Mouse (Mus musculus) kidney, adult 8-10 months (tissue): ENCODE results near the gene Lrit2.

Experiments
- DNase-seq, 2 experiments: peaks; one replicate each; pipeline ENCODE4 v3.0.0; 2022

Gene Lrit2

DNA sequence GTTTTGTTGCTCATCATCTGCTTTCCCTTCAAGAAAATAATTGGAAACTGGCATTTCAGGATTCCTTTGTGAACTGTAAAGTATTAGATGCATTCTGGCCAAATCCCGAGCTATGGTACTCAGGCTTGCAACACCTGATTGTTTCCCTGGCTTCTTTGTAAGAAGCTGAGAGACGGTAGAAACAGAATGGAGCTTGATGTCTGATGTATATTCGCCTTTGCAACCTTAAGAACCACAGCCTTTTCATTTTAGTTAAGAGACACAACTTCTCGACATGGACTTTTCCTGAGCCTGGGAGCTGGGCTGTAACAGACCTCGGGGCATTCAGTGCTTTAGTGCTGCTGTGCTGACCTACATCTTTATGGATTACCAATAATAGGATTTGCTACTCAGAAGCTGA, at the start of gene Lrit2:
Lrit2 (plus strand) TSS at position 301 of the 400 bp plus-strand sequence.
- DNase-seq, result no peak

DNA sequence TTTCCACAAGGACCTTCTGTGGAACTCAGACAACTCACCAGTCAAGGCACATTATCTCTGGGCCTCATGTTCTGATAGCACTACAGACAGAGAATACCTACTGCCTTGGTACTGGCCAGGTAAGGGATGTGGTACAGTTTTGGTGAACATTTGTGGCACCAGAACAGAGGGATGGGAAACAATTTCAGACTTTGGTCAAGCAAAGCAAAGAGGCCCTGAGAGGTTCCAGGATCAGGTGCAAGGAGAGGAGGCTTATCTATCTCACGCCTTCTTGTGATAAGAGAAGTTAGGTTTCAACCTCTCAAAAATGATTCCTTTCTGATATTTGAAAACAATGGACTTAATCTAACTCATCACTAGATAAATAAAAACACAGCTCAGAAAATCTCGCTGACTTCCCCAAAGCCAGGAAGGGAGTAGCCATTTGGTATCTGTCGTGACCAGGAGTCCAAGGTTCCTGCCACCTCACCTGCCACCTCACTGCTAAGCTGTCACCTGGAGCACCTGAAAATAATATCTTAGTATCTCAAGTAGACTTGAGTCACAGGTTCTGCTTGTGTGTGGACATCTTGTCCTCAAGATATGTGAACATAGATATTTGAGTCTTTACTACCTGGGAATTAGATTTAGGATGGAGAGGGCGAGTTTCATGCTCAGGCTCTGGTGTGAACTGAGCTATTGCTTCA, 40.3 kb upstream of the Lrit2 start:
- no peak for DNase-seq

DNA sequence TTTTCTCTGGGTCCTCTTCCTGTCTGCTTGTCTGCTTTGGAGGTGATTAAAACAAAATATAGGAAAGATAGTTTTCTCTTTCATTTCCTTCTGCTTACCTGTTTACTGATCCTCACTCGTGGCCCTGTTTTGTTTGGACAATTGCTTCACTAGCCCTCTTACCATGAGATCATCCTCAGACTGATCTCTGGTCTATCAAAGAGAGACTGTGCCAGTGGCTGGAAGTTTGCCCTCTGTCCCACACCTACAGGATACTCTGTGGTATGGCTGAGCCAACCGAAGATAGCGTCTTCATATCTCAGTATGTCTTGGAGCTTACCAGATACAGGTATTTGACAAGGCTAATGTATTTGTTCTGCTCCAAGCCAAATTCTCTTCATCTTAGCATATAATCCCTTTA, 39.8 kb upstream of the Lrit2 start:
- DNase-seq, result no peak

DNA sequence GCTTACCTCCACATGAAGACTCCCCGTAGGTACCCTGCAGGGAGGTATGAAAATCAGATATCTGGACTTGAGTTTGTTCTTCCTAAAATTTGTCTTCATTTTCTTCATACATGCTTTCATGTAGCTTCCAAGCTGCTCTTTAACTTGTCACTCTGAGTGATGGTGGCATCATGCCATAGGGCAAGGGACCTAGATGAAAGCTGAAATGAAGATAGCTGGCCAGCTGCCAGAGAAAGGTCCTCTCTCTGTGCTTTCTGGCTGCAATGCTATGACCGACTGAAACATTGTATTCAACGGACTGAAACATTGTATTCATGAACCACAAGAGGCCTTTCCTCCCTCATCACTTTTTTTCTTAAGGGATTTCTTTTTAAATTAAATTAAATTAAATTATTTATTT, 39.2 kb upstream of the Lrit2 start:
- no peak for DNase-seq

DNA sequence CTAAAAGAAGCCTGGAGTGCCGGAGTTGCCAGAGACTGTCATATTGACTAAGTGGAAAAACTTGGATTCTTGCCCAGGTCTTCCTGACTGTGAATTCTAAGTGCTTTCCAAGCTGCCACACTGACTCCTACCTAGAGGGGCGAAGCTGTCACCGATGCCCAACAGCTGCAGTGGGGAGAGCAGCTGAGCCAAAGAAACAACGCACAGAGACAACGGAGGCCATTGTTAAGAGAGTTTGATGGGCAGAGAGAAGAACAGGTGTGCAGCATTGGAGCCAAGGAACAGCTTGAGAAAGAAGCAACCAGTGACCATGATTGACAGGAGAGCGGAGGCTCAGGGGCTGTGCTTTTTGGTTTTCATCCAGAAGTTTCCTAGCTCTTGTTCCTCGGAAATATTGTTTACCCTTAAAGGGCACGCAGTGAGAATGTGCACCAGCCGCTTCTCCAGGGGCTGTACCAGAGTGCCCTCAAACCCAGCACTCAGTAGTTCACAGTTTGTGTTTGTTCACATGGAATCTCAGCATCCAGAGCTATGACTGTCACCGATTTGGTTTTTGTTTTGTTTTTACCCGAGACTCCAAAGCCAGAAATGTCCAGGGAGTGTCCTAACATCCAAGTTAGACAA, 35.1 kb upstream of the Lrit2 start:
- DNase-seq, result no peak

DNA sequence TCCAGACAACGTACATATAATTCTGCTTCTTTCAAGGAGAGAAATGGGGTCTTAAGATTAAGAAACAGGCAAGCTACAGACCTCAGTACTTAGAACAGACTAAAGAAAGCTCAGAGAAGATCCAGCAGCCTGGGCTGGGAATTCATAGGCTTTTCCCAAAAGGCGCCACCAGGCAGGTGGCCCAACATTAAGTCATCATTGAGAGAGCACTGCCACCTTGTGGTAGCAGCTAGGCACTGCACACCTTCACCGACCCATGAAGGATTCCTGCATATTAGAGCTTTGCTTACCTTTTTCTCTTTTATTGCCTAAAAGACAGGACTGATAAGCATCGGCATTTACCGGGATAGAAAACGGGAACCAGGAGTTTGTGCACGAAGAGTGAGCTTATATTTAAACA, 34.5 kb upstream of the Lrit2 start:
- DNase-seq, result peak; percentile 55 to 81

DNA sequence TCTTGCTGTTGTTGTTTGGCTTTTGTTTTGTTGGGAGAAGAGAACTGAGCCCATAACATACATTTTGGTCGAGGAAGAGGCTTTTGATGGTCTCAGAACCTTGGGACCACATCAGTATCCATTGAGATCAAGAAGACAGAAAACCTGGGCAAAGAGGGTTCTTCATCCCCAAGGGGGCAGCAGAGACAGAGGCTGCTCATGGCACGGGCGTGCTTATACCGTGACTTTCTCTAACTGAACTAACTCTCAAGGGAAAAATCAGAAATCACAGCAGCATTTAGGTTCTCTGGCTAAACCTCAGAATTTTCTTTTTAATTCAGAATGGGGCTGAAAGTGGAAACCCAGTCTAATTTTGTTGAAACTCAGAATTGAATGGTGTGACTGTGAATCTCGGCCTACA, 33.3 kb upstream of the Lrit2 start:
- DNase-seq, result no peak

DNA sequence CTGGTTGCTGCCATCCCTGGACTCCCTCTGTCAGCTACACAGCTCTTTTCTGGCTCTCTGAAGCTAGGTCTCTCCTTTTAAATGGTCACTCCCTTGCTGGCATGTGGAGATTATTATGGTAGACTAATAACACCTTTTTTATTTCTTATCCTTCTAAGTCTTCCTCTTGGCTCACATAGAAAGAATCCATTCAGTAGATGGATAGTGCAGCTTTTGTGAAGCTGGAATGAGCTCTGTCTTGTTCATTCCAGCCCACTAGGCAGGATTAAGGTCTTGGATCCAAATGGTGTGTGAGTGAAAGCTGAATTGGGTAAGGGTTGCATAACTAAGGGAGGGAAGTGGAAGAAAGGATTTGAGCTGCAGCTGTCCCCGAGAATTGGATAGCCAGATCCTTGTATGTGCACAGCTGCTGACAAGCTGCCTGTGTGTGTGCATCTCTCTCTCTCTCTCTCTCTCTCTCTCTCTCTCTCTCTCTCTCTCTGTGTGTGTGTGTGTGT, 18.8 kb upstream of the Lrit2 start, which contains the start of gene Rgr:
Rgr (minus strand) TSS at position 51 of the 497 bp plus-strand sequence.
- DNase-seq, result no peak

DNA sequence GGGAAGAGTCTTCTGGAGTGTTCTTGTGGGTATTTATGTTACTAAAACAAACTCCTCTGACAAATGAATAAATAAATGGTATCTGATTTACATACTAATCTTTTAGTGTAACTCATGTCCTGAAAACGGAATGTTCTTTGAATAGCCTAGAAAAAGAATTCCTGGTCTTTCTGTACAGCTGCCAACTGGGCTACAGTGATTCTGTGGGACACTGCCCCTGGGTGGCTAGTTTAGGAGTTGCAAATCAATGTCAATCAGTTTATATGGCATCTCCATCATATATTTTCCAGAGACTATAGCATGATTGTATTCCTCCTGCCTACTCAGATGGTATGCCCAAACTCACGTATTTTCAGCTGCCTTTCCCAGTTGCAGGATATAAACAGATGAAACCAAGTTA, 2.9 kb upstream of the Lrit2 start:
- DNase-seq, result no peak

DNA sequence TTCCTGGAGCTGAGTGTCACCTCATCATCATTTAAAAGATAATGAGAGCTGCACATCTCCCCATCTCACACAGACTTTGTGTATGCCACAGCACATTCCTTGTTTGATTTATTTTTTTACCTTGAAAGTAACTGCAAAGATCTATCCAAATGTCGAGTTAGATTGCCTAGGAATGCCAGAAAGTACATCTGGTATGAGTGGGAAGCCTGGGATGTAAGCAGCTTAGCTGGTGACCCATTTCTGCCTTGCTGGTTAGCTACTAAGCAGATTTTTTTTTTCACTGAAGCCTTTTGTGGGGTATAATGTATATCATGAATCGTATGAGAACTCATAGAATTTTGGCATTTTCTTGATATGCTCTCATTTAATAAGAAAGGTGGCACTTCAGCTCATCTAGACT, 1.1 kb upstream of the Lrit2 start:
- DNase-seq, result no peak

DNA sequence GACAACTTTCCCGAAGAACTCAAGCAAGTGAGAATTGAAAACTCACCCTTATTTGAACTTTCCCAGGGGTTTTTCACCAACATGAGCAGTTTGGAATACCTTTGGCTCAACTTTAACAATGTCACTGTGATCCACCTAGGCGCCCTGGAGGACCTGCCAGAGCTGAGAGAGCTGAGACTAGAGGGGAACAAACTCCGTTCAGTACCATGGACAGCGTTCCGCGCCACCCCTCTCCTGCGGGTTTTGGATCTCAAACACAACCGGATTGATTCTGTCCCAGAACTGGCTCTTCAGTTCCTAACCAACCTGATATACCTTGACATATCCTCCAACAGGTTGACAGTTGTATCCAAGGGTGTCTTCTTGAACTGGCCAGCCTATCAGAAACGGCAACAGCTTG, 787 bp downstream of the Lrit2 start:
- DNase-seq, result peak; percentile 9 to 57

DNA sequence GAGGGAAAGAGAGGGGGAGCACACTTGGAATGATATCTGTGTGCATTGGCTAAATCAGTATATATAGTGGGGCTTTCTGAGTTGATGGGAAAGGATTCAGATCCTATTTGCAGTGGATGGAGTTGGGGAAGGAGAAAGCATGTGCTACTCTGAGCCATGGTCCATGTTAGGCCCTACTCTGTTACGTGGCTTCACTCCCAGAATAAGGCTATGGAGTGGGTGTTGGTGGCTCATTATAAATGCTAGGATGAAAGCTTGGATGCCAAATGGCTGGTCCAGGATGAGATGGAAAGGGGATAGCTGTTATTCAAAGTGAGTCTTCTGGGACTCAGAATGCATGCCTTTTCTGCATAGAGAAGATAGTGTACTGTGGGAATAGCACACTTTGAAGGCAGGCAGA, 13.0 kb downstream of the Lrit2 start:
- no peak for DNase-seq

DNA sequence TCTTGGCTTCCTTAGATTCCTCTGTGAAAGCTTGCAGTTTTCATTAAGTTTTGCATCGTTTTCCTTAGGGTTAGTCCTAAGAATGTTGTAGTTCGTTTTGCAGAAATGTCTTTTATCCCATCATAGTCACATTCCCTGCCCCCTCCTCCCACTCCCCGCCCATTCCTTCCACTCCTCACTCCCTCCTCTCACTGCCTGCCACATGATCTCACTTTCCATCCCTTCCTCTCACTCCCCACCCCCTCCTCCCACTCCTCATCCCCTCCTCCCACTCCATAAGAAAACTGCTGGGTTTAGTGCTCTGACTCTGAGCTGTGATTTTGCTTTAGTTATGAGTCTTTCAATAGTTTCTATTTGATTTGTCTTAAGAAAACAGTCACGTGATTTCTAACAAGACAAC, 16.0 kb downstream of the Lrit2 start:
- no peak for DNase-seq

DNA sequence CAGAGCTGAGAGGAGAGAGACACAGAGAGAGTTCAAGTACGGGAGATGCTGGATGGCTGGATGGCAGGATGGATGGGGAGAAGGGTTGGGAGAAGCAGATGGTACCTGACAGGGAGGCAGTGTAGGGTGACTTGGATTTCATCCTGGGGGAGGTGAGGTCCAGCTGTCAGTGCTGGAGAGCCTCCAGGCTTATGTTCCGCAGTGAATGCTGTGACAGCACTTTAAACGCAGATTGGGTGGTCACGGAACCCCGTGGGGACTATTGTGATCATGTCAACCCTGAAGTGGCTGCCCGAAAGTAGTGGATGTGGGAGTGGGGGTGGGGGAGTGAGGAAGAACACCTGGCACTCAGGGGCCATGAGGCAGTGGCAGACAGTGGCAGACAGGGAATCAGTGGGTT, 26.7 kb downstream of the Lrit2 start:
- DNase-seq, result no peak

DNA sequence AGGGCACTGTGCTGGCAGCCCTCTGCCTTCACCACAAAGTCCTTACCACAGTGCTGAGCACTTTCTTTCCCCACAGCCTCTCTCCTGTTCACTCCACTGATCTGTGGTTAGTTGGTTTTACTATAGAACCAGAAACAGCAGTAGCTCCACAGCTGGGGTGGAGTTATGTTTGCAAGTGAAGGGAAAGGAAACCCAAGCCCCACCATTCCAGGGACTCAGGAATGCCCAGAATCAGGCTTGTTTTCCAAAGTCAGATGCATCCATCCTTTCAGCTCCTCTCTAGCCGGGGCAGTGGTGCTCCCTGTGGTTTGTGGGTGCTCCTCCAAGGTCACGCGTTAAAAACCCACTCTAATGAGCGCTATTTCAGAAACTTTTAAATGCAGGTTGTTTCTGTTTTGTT, 27.8 kb downstream of the Lrit2 start:
- no peak for DNase-seq

DNA sequence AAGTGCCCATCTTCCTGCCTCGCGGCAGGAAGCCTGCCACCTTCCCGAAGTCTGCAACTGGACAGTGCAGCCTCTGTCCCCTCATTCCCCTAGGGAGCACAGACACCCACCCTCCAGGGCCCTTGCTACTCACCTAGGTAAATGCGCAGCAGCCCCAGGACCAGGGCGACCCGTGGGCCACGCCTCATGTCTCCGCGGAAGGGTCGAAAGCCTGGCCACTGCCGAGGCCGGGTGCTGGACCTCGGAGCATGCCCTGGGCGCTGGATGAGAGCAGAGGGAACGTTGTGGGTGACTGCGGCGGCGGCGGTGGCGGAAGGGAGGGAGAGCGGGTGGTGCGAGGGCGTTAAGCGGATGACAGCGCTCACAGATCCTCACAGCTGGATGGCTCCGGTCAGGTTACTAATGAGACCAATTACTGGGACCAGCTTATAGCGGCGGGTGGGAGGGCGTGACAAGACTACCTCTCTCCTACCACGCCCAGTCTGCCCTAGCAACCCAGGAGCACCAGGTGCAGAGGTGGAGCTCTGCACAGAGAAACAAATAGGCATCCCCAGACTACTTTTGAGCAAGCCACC, 30.3 kb downstream of the Lrit2 start, which contains the start of gene Cdhr1:
Cdhr1 (minus strand) TSS at position 392 of the 575 bp plus-strand sequence.
- no peak for DNase-seq

DNA sequence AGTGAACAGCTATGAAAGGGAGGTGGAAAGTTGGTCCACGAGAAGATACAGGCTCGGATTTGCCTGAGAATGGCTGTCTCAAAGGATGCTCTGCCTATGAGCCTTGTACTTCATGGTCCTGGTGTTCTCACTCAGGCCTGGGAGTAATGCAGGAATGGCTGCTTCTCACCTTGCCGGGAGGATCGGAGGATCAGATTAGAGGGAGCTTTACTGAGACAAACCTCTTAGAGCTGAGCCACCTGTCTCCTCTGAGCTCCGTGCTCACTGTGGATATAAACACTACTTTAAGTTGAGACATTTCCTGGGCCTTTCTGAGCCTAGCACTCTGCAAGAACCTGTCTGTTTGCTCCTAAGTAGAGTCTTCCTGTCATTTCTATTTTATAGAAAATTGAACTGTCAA, 33.8 kb downstream of the Lrit2 start:
- no peak for DNase-seq

DNA sequence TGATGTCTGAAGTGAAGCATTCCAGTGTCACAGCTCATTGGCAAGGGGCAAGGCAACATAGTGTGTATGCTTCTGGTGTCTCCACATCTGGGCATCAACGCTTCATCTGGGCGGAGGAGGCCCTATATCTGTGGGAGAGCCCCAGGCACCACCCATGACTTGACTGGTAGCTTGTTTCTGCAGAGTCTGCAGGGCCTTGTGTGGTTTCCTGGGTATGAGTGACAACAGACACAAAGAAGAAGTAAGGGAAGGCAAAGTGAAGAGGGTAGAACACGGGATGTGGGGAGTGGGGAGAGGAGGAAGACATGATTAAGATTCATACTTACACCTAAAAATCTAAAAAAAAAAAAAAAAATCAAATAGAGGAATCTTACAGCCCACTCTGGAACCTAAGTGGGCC, 34.8 kb downstream of the Lrit2 start:
- no peak for DNase-seq

DNA sequence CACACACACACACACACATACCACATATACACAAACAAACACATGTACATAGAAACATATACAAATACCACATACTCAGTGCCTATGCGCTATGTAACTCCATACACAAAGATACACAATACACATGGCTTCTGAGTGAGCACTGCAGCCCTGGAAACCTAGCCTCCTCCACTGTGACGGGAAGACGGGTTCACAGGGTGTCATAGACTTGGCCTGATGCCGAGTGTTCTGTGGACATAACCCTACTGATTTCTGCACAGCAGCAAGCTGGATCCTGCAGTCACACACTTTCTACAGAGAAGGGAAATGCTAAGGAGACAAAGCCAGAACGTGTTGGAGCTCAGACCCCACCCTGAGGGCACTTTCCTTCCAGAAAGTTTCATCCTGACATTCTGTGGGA, 37.0 kb downstream of the Lrit2 start:
- peak; percentile 23 to 33 for DNase-seq

DNA sequence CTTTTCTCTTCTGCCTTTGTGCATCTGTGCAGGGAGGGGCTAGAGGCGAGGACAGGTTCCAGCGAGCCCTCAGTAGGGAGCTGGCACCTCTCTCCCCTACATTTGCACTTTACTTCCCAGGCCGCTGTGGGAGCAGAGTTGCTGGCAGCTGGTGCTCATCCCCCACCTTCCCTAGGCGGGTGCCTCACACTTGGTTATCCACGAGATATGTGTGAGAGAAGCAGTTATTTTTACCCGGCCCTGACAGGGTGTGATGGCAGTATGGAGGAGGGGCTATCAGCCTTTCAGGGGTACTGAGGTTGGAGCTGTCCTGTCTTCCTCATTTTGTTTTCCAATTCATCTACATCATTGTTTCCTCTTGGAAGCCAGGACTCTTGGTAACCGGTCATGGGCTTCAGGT, 38.1 kb downstream of the Lrit2 start:
- DNase-seq, result no peak

DNA sequence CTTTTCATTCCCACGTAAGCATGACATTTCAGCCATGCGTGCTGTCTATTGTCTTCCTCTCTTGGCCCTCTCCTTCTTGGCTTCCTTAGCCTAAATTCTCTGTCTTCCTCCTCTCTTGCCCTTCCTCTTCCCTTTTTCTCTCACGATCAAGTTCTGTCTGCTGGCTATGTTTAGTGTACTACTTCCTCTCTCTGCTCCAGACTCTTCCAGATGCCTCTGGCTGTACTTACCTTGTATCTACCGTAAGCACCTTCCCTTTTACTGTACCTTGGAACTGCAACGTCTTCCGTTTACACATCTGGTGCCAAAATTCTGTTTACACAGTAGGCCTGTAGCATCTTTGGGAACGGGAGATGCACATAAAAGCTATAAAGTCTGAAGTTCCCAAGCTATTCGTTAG, 41.7 kb downstream of the Lrit2 start:
- no peak for DNase-seq

DNA sequence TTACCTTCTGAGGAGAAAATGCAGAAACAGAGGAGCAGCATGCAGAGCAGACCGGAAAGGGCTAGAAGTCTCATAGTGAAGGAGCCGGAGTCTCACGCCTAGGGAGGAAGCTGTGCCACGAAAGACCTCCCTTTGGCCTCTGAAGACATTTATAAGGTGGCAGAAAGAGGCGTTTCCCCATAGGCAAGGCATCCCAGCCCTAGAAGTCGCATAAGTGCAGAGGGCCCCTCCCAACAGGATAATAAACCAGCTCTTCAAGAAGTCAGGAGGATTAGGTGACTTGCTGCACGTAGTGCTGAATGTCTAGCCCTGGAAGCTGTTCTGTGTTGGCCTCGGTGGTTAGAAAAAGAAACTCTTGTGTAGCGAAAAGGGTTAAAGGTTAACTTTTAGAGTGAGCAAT, 42.2 kb downstream of the Lrit2 start:
- no peak for DNase-seq

DNA sequence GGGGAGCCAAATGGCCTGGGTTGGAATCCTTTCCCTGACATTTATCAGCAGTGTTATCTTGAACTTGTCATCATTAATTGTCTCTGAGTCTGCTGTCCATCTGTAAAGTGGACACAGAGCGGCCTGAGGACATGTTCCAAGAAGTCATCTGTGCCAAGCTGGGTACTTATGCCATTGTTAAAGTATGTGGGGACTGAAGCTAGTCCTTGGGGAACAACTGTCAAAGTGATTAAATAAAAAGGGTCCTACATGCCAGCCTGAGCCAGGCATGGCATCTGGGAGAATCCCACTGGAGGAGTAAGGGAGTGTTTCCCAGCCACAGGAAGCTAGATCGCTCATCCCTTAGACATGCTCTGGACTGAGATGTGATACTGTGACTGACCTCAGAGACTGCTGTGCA, 42.7 kb downstream of the Lrit2 start:
- no peak for DNase-seq

DNA sequence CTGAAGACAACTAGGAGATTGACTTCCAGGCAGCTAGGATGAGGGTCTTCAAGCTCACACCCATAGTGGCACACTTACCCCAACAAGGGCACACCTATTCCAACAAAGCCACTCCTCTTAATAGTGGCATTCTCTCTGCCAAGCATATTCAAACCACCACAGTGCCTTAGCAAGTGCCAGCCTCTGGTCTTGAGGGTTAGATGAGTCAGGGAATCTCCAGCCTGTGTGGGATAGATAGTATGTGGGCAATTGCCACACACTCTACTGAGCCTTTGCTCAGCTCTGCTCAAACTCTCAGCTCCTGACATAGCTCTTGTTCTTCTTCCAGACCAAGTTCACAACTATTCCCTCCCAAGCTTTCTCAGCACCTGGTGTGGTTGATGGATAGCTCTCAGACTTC, 43.6 kb downstream of the Lrit2 start:
- no peak for DNase-seq
